Mouse (Mus musculus): ENCODE results near the gene Taf6l.
"Not testable (repeated sequence)": the region's sequence is repeated elsewhere in the genome, so short reads cannot be mapped to it uniquely, and the experiment has no call there.

The Taf6l gene

GRCm38 (mm10) chr19:8738911-8739310 is 47.3 kb downstream of the Taf6l start:
- DNase-seq (ENCODE audit: low spot score): no peak

- DNase-seq (ENCODE audit: low spot score): no peak
Measured at GRCm38 (mm10) chr19:8736160-8736467, 50.1 kb downstream of the Taf6l start.

DNA sequence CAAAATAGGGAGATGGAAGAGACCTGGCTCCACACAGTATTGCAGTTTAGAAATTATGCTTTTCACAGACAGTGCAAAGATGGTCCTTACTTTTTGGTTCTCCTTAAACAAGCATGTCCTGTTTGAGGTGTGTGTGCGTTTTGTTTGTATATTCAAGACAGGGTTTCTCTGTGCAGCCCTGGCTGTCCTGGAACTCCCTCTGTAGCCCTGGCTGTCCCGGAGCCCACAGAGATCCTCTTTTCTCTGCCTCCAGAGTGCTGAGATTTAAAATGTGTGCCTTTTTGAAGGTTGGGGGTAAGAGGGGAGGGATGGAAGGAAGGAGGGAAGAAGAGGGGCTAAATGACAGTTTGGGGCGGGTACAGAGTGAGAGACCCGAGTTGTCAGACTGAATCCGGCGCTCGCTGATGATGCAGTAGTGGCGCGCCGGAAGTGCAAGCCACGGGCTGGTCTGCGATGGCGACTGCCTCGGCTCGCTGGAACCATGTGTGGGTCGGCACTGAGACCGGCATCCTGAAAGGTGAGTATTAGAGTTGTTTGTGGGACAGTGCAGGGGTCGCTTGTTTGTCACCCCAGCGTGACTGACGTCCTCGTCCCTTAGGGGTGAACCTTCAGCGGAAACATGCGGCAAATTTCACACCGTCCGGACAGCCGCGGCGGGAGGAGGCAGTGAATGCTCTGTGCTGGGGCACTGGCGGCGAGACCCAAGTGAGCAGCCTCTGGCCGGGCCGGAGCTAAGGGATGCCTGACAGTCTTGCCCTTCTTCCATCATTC is 50.6 kb downstream of the Taf6l start, which contains the start of gene Wdr74:
TSS of gene Wdr74 (plus strand) at position 439 of the 771 bp plus-strand sequence.
- peak; percentile 90 for DNase-seq (ENCODE audit: low spot score)

DNA sequence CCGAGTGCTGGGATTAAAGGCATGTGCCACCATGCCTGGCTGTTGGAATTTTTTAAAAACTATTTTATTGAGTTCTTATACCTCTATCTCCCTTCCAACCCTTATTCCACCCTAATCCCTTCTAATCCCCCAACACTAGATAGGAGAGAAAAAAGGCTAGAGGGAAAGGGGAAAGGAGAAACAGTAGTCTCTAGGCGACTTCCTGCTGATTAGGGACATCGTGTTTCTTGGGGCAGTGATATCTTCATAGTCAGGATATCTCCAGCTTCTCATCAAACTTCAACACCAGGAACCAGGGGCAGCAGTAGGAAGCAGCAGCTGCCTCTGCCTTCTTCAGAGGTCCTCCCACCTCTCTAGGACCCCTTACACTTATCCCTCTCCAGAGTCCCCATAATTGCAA is 51.9 kb downstream of the Taf6l start:
- DNase-seq (ENCODE audit: low spot score): no peak

GRCm38 (mm10) chr19:8728335-8729099 is 57.7 kb downstream of the Taf6l start:
- DNase-seq (ENCODE audit: low spot score): not testable (repeated sequence)

DNA sequence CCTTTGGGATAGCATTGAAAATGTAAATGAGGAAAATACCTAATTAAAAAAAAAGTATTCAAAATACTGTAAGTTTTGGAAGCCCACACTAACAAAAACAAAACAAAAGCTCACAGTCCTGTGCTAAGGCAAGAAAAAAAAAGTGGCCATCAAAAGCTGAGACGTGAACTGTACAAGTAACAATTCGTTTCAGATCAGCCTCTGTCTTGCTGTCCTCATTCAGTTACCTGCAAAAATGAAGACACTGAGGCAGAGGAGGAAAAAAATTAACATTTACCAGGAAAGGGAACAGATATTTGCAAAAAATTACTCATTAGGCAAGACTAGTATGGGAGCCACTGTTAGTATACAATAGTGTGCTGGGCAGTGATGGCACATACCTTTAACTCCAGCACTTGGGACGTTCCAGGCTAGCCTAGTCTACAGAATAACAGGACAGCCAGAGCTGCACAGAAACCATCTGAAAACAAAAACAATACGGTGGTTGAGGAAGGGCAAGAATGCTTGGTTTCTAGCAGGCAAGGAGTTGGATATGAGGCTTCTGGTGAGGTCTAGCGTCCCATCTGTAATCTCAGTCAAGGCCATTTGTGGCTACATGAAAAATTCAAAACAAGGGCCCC is 58.6 kb downstream of the Taf6l start:
- no peak for DNase-seq (ENCODE audit: low spot score)

DNA sequence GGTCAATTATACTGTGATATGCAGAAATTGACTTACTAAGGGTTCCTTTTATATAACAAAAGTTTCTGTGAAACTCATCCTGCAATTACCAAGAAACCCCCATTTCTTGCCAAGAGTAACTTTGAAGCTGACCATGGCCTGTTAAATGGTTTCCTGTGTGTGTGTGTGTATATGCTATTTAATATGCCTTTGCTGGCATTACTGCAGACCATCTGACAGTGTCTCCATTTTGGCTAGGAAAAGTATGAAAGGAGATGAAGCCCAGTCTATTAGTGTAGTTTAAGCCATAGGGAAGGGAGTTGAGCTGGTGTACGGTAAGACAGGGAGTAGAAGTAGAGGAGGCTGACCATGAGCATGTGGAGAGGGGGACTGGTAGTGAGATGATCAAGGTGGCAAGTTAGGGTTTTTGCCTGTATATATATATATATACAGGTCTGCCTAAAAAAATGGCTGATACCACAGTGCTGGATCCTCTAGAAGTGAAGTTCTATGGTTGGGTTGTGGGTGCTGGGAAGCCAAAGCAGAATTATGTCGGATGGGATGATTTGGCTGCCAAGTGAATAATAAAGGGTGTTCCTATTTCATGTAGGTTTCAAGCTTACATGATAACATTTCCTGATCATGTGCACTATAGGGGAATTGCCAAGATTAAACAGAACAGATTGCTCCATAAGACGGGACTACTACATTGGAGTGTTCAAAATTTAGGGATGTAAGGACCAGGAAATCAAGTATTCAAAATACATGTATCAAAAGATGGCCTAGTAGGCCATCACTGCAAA is 59.4 kb downstream of the Taf6l start:
- no peak for DNase-seq (ENCODE audit: low spot score)

- DNase-seq (ENCODE audit: low spot score): no peak
Measured at GRCm38 (mm10) chr19:8725081-8725613, 61.1 kb downstream of the Taf6l start.

All from testis, postnatal 14 days (tissue).